Mouse (Mus musculus): Measurements from ENCODE around the gene Ace2.

- TF ChIP-seq POLR2A (IDR thresholded peaks at IDR 0.05; ENCODE audit: borderline replicate concordance, extremely low read depth, insufficient read depth, insufficient read length, poor library complexity, severe bottlenecking) (no peak), CTCF (IDR thresholded peaks at IDR 0.05; ENCODE audit: borderline replicate concordance, extremely low read depth, insufficient read depth, insufficient read length) (no peak)
These were observed 25.5 kb downstream of the Ace2 start for GRCm38 (mm10) chrX:164164681-164165080.

All from brain, embryonic 14.5 days (tissue).